Mouse (Mus musculus) activated CD4-positive, CD25-positive, alpha-beta regulatory T cell, adult 4 months (primary cell): ENCODE results near the gene Atp6v0a1. TPM values are rescaled to one million over a fixed set of nuclear protein-coding genes. Genes with fewer than 3 reads are reported as not detected.

Experiments used
- ATAC-seq: one replicate; pipeline ENCODE4 v1.8.0; 2017
- polyA plus RNA-seq, 2 experiments: library from polyadenylated mRNA; unstranded; fragments of 100-300 nt; shearing (Covaris generic); gene quantifications; one replicate each; pipeline ENCODE4 v1.2.1; 2017

Gene Atp6v0a1
- polyA plus RNA-seq, 2 experiments from 2014 or later = 4.3 to 4.7 TPM

- no peak for ATAC-seq
Measured at GRCm38 (mm10) chr11:101030136-101030807, 21.0 kb downstream of the Atp6v0a1 start.

- no peak for ATAC-seq
Measured at GRCm38 (mm10) chr11:101030808-101031156, 21.5 kb downstream of the Atp6v0a1 start.

GRCm38 (mm10) chr11:101031470-101031869, 22.2 kb downstream of the Atp6v0a1 start:
- ATAC-seq = no peak

- no peak for ATAC-seq
Measured at GRCm38 (mm10) chr11:101033856-101034500, 24.7 kb downstream of the Atp6v0a1 start.

- ATAC-seq = no peak
Measured at GRCm38 (mm10) chr11:101034614-101035327, 25.5 kb downstream of the Atp6v0a1 start.

- no peak for ATAC-seq
Measured at GRCm38 (mm10) chr11:101035328-101035695, 26.1 kb downstream of the Atp6v0a1 start.

GRCm38 (mm10) chr11:101037795-101038194, 28.5 kb downstream of the Atp6v0a1 start:
- ATAC-seq = no peak

- no peak for ATAC-seq
Measured at GRCm38 (mm10) chr11:101045826-101046225, 36.6 kb downstream of the Atp6v0a1 start.

GRCm38 (mm10) chr11:101046440-101046839, 37.2 kb downstream of the Atp6v0a1 start:
- ATAC-seq = no peak

GRCm38 (mm10) chr11:101047502-101047901, 38.2 kb downstream of the Atp6v0a1 start:
- ATAC-seq = no peak

- ATAC-seq = no peak
Measured at GRCm38 (mm10) chr11:101050359-101050758, 41.1 kb downstream of the Atp6v0a1 start.

GRCm38 (mm10) chr11:101051051-101051493, 41.8 kb downstream of the Atp6v0a1 start:
- ATAC-seq = no peak

GRCm38 (mm10) chr11:101051617-101052016, 42.4 kb downstream of the Atp6v0a1 start:
- ATAC-seq = no peak

GRCm38 (mm10) chr11:101052751-101053473, 43.7 kb downstream of the Atp6v0a1 start:
- ATAC-seq = no peak

- ATAC-seq = no peak
Measured at GRCm38 (mm10) chr11:101053974-101054373, 44.7 kb downstream of the Atp6v0a1 start.

- ATAC-seq = no peak
Measured at GRCm38 (mm10) chr11:101055418-101055817, 46.2 kb downstream of the Atp6v0a1 start.

- no peak for ATAC-seq
Measured at GRCm38 (mm10) chr11:101056885-101057284, 47.6 kb downstream of the Atp6v0a1 start.

- ATAC-seq = peak; percentile 76
Measured at GRCm38 (mm10) chr11:101057860-101058259, 48.6 kb downstream of the Atp6v0a1 start.

GRCm38 (mm10) chr11:101058726-101059125, 49.5 kb downstream of the Atp6v0a1 start:
- no peak for ATAC-seq

- no peak for ATAC-seq
Measured at GRCm38 (mm10) chr11:101059473-101059872, 50.2 kb downstream of the Atp6v0a1 start.

- ATAC-seq = no peak
Measured at GRCm38 (mm10) chr11:101060126-101060525, 50.9 kb downstream of the Atp6v0a1 start.

- no peak for ATAC-seq
Measured at GRCm38 (mm10) chr11:101061049-101061448, 51.8 kb downstream of the Atp6v0a1 start.
